Mouse (Mus musculus) embryonic facial prominence, embryonic 15.5 days (tissue): Measurements from ENCODE around the gene Gramd1c. TPM values are rescaled to one million over a fixed set of nuclear protein-coding genes. Genes with fewer than 3 reads are reported as not detected.

Experiments used
- ATAC-seq: fragments of 200-750 bp; cut with Nextera tagmentation; 2 replicates; pipeline ENCODE4 v1.8.0; 2017; ENCODE audit warnings: low read depth, moderate TSS enrichment; ENCODE audit not compliant: insufficient number of reproducible peaks, low FRiP score, low TSS enrichment
- H3K27ac ChIP-seq: fragments of 300-500 bp; sonication (generic); replicated peaks from 2 replicates; pipeline ENCODE4 v1.5.1; 2015; ENCODE audit warnings: mild to moderate bottlenecking, inconsistent platforms
- H3K27me3 ChIP-seq: fragments of 300-500 bp; sonication (generic); 2 replicates; pipeline ENCODE4 v1.6.1; 2015; ENCODE audit warnings: inconsistent platforms
- H3K36me3 ChIP-seq: fragments of 300-500 bp; sonication (generic); 2 replicates; pipeline ENCODE4 v1.6.1; 2015; ENCODE audit warnings: mild to moderate bottlenecking, inconsistent platforms
- H3K4me1 ChIP-seq: fragments of 300-500 bp; sonication (generic); 2 replicates; pipeline ENCODE4 v1.6.1; 2015; ENCODE audit warnings: inconsistent platforms
- H3K4me2 ChIP-seq: fragments of 300-500 bp; sonication (generic); replicated peaks from 2 replicates; pipeline ENCODE4 v1.6.1; 2015; ENCODE audit warnings: mild to moderate bottlenecking, inconsistent platforms
- H3K4me3 ChIP-seq: fragments of 300-500 bp; sonication (generic); replicated peaks from 2 replicates; pipeline ENCODE4 v1.5.1; 2015; ENCODE audit warnings: mild to moderate bottlenecking, inconsistent platforms
- H3K9ac ChIP-seq: fragments of 300-500 bp; sonication (generic); 2 replicates; pipeline ENCODE4 v1.6.1; 2015; ENCODE audit warnings: inconsistent platforms
- H3K9me3 ChIP-seq: fragments of 300-500 bp; sonication (generic); replicated peaks from 2 replicates; pipeline ENCODE4 v1.6.1; 2016; ENCODE audit warnings: inconsistent platforms
- WGBS: fragments of 180-500 bp; shearing (Covaris S2); methylation state at CpG from one replicate; pipeline ENCODE4 v1.1.7; 2015; 5-methylcytosine and 5-hydroxymethylcytosine counted together
- polyA plus RNA-seq: library from polyadenylated mRNA; unstranded; fragments of >200 nt; fragmentation: Nextera tagmentation; extraction: Ambion mirVana; gene quantifications from 2 replicates; pipeline ENCODE4 v1.2.1, GENCODE M21; 2015

The Gramd1c gene
- polyA plus RNA-seq, 1 experiment from 2014 or later, result 9.6 TPM

DNA sequence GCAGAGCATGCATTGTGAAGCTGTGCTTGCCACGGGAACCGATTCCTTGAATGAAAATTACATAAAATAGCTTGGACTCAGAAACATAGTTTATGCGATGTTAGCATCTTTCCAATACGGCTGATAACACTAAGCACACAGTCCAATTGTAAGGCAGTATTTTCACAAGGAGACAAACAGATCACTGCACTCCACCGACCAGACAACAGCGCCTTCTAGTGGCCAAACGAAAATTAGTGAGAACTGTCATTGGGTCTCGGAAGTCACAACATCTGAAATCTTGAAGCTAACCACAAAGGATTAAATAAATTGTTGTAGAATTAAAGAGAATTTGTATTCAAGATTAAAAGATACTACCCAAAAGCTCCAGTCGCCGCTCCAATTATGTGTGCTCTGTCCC lies 4.4 kb downstream of the Gramd1c start:
- no peak for ATAC-seq
- H3K4me1 ChIP-seq, result 0 out of 2 replicates have a peak, but pooled peaks cover 4% of the 10 kb centered on the region
- H3K4me2 ChIP-seq, result no peak overlapping the region
- no peak overlapping the region for H3K27ac ChIP-seq
- no peaks in the 10 kb centered on the region for H3K36me3 ChIP-seq
- 15% methylated on average over 10 of the region's 10 CpGs for WGBS
- H3K9me3 ChIP-seq, result no peaks in the 10 kb centered on the region
- no peak overlapping the region for H3K9ac ChIP-seq
- no peak overlapping the region for H3K4me3 ChIP-seq
- no peaks in the 10 kb centered on the region for H3K27me3 ChIP-seq

DNA sequence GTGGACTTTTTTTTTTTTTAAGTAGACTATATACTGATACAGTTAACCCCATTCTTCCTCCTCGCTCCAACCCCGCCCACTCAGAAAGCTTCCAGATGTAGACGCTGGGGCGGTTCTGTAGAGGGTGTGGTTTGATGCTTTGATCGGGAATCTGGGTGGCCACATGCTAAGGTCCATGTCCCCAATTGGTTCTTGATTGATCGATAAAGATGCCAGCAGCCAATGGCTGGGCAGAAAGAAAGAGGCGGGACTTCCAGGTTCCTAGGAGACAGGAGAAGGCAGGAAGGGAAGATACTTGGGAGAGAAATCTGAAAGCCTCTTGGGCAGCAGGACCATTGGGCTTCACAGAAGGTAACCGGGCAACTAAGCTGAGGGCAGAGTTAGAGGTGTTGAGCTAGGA lies 7.4 kb downstream of the Gramd1c start:
- H3K9me3 ChIP-seq, result no peaks in the 10 kb centered on the region
- H3K4me3 ChIP-seq, result no peak overlapping the region
- no peak overlapping the region for H3K27ac ChIP-seq
- 60% methylated on average over 8 of the region's 8 CpGs for WGBS
- H3K4me1 ChIP-seq, result no peaks in the 10 kb centered on the region
- no peaks in the 10 kb centered on the region for H3K27me3 ChIP-seq
- H3K36me3 ChIP-seq, result no peaks in the 10 kb centered on the region
- no peak for ATAC-seq
- H3K9ac ChIP-seq, result no peak overlapping the region
- no peak overlapping the region for H3K4me2 ChIP-seq

DNA sequence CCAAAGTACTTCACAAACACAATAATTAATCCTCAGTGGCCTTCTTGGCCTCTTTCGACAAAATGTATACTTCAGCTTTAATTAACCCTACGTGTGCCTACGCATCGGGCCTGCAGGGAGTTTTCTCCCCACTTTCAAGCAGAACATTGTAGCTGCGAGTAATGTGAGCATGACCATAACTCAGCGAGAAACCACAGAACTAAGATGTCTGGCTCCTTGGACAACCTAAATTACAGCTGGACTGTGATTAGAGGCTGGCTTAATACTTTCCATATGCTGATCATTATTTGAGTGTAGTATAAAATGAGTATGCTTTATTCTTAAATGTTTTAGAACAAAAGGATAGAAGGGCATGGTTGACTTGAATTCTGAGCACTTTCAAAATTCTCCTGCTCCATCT lies 9.9 kb downstream of the Gramd1c start:
- H3K27me3 ChIP-seq, result no peaks in the 10 kb centered on the region
- H3K36me3 ChIP-seq, result no peaks in the 10 kb centered on the region
- WGBS, result 27% methylated on average over 6 of the region's 6 CpGs
- H3K9ac ChIP-seq, result no peak overlapping the region
- H3K9me3 ChIP-seq, result no peaks in the 10 kb centered on the region
- H3K4me2 ChIP-seq, result no peak overlapping the region
- H3K4me3 ChIP-seq, result no peak overlapping the region
- H3K4me1 ChIP-seq, result no peaks in the 10 kb centered on the region
- peak; percentile 64; the same call in 1 of the 2 replicates for ATAC-seq
- H3K27ac ChIP-seq, result no peak overlapping the region

DNA sequence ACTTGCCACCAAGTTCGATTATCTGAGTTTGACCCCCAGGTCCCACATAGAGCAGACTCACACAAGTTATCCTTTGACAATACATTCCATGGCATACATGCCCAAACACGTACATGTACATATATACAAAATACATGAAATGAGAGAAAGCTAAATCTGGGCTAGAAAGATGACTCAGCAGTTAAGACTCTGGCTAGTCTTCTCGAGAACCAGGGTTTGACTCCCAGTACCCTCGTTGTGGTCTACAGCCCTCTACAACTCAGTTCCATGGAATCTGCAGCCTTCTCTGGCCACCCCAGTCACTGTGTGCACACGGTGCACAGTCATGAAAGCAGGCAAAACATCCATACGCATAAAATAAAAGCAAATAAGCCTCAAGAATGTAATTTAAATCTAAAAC lies 10.8 kb downstream of the Gramd1c start:
- no peaks in the 10 kb centered on the region for H3K36me3 ChIP-seq
- no peaks in the 10 kb centered on the region for H3K27me3 ChIP-seq
- H3K4me3 ChIP-seq, result no peak overlapping the region
- H3K4me2 ChIP-seq, result no peak overlapping the region
- H3K9me3 ChIP-seq, result no peaks in the 10 kb centered on the region
- no peak for ATAC-seq
- 48% methylated on average over 6 of the region's 6 CpGs for WGBS
- no peaks in the 10 kb centered on the region for H3K4me1 ChIP-seq
- no peak overlapping the region for H3K9ac ChIP-seq
- no peak overlapping the region for H3K27ac ChIP-seq

DNA sequence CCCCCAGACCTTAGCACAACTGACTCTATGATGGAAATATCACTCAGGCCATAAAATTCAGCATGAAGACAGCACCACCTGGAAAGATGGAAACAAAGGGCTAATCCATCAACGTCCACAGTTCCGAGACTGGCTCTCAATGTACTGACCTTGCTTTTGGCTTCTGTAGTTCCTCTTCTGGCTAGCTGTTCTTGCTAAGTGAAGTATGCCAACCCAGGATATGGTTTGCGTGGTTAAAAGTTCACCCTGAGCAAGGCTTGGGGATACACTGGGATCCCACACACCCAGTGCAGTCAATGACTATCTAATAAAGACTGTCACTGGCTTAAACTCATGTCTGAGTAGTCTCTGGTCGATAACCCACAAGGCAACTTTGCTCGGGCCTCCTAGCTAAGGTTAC lies 13.0 kb downstream of the Gramd1c start:
- no peak overlapping the region for H3K9ac ChIP-seq
- no peaks in the 10 kb centered on the region for H3K36me3 ChIP-seq
- no peak for ATAC-seq
- H3K27ac ChIP-seq, result no peak overlapping the region
- 82% methylated on average over 5 of the region's 5 CpGs for WGBS
- no peaks in the 10 kb centered on the region for H3K4me1 ChIP-seq
- H3K4me3 ChIP-seq, result no peak overlapping the region
- no peaks in the 10 kb centered on the region for H3K27me3 ChIP-seq
- no peaks in the 10 kb centered on the region for H3K9me3 ChIP-seq
- no peak overlapping the region for H3K4me2 ChIP-seq

DNA sequence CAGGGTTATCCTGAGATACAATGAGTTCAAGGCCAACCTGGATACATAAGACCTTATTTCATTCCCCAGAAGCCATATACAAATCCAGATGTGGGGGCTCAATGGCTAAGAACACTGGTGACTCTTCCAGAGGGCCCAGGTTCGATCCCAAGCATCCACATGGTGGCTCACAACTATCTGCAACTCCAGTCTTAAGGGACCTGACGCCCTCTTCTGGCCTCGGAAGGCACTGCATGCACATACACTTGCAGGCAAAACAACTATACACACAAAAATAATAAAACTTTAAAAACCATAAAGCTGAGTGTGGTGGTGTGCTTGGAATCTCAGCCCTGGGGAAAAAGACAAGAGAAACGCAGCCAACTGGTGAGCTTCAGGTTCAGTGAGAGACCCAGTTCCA lies 24.0 kb downstream of the Gramd1c start:
- Histone ChIP-seq H3K4me3 (no peak overlapping the region), H3K36me3 (no peaks in the 10 kb centered on the region), H3K4me2 (no peak overlapping the region), H3K9me3 (no peaks in the 10 kb centered on the region), H3K27ac (no peak overlapping the region), H3K4me1 (no peaks in the 10 kb centered on the region), H3K9ac (no peak overlapping the region), H3K27me3 (no peaks in the 10 kb centered on the region)
- WGBS, result 75% methylated on average over 4 of the region's 4 CpGs
- ATAC-seq, result no peak

DNA sequence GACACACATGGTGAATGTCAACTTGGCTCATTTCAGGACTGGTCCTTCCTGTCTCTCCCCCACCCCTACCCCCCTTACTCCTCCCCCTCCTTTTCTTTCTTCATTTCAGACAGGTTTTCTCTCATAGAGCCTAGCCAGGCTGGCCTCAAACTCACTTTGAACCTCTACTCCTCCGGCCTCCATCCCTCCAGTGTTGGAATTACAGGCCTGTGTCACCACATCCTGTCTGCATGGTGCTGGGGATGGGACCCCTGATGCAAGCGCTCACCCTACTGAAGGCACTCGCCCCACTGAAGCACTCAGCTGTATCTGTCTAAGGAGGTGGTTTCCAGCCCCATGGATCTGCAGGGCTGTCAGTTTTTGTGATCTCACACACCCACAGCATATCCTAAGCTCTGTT lies 27.9 kb downstream of the Gramd1c start:
- H3K27me3 ChIP-seq, result no peaks in the 10 kb centered on the region
- no peak for ATAC-seq

DNA sequence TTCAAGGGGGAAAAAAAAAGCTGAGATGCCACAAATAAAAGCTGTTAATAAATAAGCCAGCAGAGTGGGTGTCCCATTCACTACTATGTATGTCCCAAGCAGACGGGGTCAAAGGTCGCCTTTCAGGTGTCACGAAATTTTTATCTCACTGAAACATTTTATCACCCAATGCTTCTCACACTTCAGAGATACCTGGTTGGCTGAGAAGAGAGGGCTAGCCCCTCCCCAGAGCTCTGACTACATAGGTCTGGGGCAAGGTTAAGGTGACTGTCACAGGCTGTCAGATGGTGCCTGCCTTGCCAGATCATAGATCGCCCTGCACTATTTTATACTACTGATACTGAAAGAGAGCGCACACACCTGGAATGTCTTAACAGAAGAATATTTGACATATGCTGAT lies 29.8 kb downstream of the Gramd1c start:
- Histone ChIP-seq H3K36me3 (no peaks in the 10 kb centered on the region), H3K9ac (no peak overlapping the region), H3K4me2 (no peak overlapping the region), H3K27ac (no peak overlapping the region), H3K9me3 (no peaks in the 10 kb centered on the region), H3K27me3 (no peaks in the 10 kb centered on the region), H3K4me3 (no peak overlapping the region), H3K4me1 (no peaks in the 10 kb centered on the region)
- 91% methylated on average over 5 of the region's 5 CpGs for WGBS
- ATAC-seq, result no peak

More for the DNA sequence above, 27.9 kb downstream of the Gramd1c start:
- H3K27ac ChIP-seq, result no peak overlapping the region
- no peaks in the 10 kb centered on the region for H3K36me3 ChIP-seq
- 77% methylated on average over 3 of the region's 3 CpGs for WGBS
- H3K4me3 ChIP-seq, result no peak overlapping the region
- H3K9ac ChIP-seq, result no peak overlapping the region
- H3K9me3 ChIP-seq, result no peaks in the 10 kb centered on the region
- no peak overlapping the region for H3K4me2 ChIP-seq
- H3K4me1 ChIP-seq, result no peaks in the 10 kb centered on the region

- ATAC-seq, result no peak
- Histone ChIP-seq H3K9me3 (no peaks in the 10 kb centered on the region), H3K4me1 (0 out of 2 replicates have a peak, but pooled peaks cover 4% of the 10 kb centered on the region), H3K4me3 (no peak overlapping the region), H3K4me2 (no peak overlapping the region), H3K27me3 (no peaks in the 10 kb centered on the region), H3K36me3 (no peaks in the 10 kb centered on the region), H3K27ac (no peak overlapping the region), H3K9ac (no peak overlapping the region)
- 66% methylated on average over 2 of the region's 2 CpGs for WGBS
Observed at GRCm38 (mm10) chr16:44029273-44029672, 33.9 kb downstream of the Gramd1c start.

DNA sequence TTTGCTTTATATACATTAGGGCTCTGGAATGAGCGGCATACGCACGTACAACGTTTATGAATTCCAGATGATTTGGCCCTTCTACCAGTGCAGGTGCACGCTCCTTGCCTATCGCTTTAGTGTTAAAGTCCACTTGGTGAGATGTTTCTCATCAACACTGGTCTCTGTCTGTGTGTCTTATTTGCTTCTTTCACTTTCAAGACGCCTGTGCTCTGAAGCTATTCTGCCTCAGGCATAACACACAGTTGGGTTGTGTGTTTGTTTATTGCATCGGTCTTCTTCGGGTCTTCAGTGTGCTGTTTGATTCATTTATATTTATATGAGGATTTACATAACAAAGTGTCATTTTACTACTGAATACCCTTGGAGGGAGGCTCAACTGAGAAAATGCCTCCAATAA lies 36.3 kb downstream of the Gramd1c start:
- ATAC-seq, result 0 out of 2 replicates have a peak, but pooled peaks have one; percentile 47
- Histone ChIP-seq H3K4me3 (no peak overlapping the region), H3K9ac (no peak overlapping the region), H3K4me2 (no peak overlapping the region), H3K4me1 (0 out of 2 replicates have a peak, but pooled peaks cover 4% of the 10 kb centered on the region), H3K27ac (no peak overlapping the region), H3K9me3 (no peaks in the 10 kb centered on the region), H3K36me3 (no peaks in the 10 kb centered on the region), H3K27me3 (no peaks in the 10 kb centered on the region)
- WGBS, result 57% methylated on average over 9 of the region's 9 CpGs

DNA sequence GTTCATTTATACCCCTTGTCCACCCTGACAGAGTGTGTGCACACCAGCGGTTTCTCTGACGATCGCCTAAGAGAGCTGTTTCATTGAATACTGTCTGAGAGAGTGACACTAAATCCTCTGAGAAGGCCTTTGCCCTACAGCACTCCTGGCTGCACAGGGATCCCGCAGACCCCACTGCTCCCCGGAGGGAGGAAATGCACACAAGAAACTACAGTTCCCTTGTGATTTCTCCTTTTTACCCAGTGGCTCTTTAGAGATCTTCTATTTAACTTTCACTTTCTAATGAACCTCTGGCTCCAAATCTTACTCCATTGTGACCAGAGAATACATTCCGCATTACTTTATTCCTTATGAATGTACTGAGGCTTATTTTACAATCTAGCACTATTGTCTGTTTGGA lies 36.9 kb downstream of the Gramd1c start:
- ATAC-seq, result no peak
- no peaks in the 10 kb centered on the region for H3K9me3 ChIP-seq
- H3K9ac ChIP-seq, result no peak overlapping the region
- no peak overlapping the region for H3K4me3 ChIP-seq
- WGBS, result 51% methylated on average over 6 of the region's 6 CpGs
- H3K36me3 ChIP-seq, result no peaks in the 10 kb centered on the region
- 0 out of 2 replicates have a peak, but pooled peaks cover 4% of the 10 kb centered on the region for H3K4me1 ChIP-seq
- no peaks in the 10 kb centered on the region for H3K27me3 ChIP-seq
- no peak overlapping the region for H3K27ac ChIP-seq
- no peak overlapping the region for H3K4me2 ChIP-seq

DNA sequence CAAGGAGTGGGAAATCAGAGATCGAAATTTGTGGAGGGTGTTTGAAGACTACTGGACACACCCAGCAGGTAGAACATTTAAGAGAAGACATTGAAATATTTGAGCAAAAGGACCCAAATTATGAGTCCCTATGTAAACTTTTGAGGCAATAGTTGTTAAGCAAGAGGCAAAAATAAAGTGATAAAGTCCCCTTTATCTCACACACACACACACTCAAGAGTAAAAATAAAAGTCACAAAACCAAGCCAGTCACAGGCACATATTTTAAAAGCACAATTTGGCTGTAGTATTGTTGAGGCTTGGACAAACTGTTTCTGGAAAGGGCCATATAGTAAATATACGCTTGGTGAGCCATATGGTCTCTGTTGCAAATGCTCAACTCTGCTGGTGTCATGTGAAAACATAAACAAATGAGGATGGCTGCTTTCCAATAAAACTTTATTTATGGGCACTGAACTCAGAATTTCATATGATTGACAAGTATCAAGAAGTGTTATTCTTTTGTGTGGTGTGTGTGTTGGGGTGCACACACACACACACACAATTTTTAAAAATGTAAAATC lies 44.1 kb downstream of the Gramd1c start:
- no peak for ATAC-seq
- Histone ChIP-seq H3K9ac (no peak overlapping the region), H3K4me3 (no peak overlapping the region), H3K9me3 (no peaks in the 10 kb centered on the region), H3K4me1 (no peaks in the 10 kb centered on the region), H3K27ac (no peak overlapping the region), H3K27me3 (no peaks in the 10 kb centered on the region), H3K36me3 (no peaks in the 10 kb centered on the region), H3K4me2 (no peak overlapping the region)
- WGBS, result 75% methylated on average over 2 of the region's 2 CpGs
